Mouse (Mus musculus): Measurements from ENCODE around the gene Ghdc. TPM values are rescaled to one million over a fixed set of nuclear protein-coding genes. Genes with fewer than 3 reads are reported as not detected.

Gene Ghdc
- total and polyA plus RNA-seq, 2 experiments, result 7.1 to 17.0 TPM

DNA sequence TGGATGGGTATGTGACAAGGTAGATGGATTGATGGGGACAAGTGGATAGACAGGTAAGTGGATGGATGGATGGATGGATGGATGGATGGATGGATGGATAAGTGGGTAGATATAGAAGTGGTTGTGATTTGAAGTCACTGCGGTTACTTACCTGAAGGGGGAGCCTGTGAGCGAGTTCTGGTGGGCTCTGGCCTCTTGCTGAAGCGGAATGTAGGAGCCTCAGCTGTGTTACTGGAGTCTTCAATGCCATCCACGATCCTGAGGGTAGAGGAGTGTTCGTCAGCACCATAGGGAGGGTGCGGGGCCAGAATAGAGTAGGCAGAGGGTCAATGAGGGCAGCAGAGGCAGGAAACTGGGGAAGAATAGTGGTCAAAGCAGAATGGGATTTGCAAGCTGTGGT lies 25.7 kb downstream of the Ghdc start:
- WGBS, result 30% methylated on average over 6 of the region's 6 CpGs

DNA sequence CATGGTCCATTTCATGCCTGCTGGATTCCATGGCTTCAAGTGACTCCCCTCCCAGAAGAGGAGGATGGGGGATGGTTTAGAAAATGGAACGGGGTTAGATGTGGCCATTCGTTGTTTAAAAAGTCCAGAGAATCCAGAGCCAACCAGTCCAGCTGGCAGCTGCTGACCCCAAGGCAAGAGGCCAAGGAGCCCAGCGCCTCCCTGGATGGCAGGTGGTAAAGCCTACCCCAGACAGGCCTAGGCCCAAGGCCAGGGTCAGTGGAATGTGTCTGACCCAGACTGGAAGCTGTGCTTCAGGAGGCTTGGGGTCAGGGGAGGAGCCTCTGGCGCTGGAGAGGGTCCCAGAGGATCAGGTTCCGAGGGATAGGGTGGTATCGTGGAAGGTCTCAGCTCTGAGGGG lies 29.4 kb downstream of the Ghdc start:
- no peak overlapping the region for H3K27ac ChIP-seq (replicated peaks; ENCODE audit: insufficient read depth, low read depth, low read length)
- WGBS, result 65% methylated on average over 6 of the region's 6 CpGs
- TF ChIP-seq CTCF (IDR thresholded peaks at IDR 0.05; ENCODE audit: low read depth, low read length), result no peak
- TF ChIP-seq POLR2A (IDR thresholded peaks at IDR 0.05; ENCODE audit: extremely low read depth, insufficient read depth, low read length), result no peak
- H3K36me3 ChIP-seq (ENCODE audit: control insufficient read depth, insufficient read depth, low read length), result no peaks in the 10 kb centered on the region
- DNase-seq (ENCODE audit: extremely low read depth, low read depth, low spot score), result no peak
- H3K4me1 ChIP-seq (ENCODE audit: control insufficient read depth, insufficient read depth, low read length), result peaks cover 8% of the 10 kb centered on the region
- peaks cover 14% of the 10 kb centered on the region for H3K79me2 ChIP-seq (ENCODE audit: control insufficient read depth, insufficient read depth, low read length)
- no peak overlapping the region for H3K4me3 ChIP-seq (ENCODE audit: insufficient read depth, low read depth, low read length)
- H3K27me3 ChIP-seq (ENCODE audit: control insufficient read depth, insufficient read depth, low read length), result no peaks in the 10 kb centered on the region
- no peak overlapping the region for H3K9ac ChIP-seq (ENCODE audit: low read depth, low read length)

More for the DNA sequence above, 25.7 kb downstream of the Ghdc start:
- Histone ChIP-seq H3K27ac (replicated peaks; ENCODE audit: insufficient read depth, low read depth, low read length) (no peak overlapping the region), H3K4me3 (ENCODE audit: insufficient read depth, low read depth, low read length) (no peak overlapping the region), H3K79me2 (ENCODE audit: control insufficient read depth, insufficient read depth, low read length) (no peaks in the 10 kb centered on the region), H3K9ac (ENCODE audit: low read depth, low read length) (no peak overlapping the region), H3K36me3 (ENCODE audit: control insufficient read depth, insufficient read depth, low read length) (no peaks in the 10 kb centered on the region), H3K4me1 (ENCODE audit: control insufficient read depth, insufficient read depth, low read length) (0 out of 2 replicates have a peak, but pooled peaks cover 3% of the 10 kb centered on the region), H3K27me3 (ENCODE audit: control insufficient read depth, insufficient read depth, low read length) (no peaks in the 10 kb centered on the region)
- peak; percentile 21 for DNase-seq (ENCODE audit: extremely low read depth, low read depth, low spot score)
- TF ChIP-seq CTCF (IDR thresholded peaks at IDR 0.05; ENCODE audit: low read depth, low read length), result peak; percentile 71
- TF ChIP-seq POLR2A (IDR thresholded peaks at IDR 0.05; ENCODE audit: extremely low read depth, insufficient read depth, low read length), result no peak

DNA sequence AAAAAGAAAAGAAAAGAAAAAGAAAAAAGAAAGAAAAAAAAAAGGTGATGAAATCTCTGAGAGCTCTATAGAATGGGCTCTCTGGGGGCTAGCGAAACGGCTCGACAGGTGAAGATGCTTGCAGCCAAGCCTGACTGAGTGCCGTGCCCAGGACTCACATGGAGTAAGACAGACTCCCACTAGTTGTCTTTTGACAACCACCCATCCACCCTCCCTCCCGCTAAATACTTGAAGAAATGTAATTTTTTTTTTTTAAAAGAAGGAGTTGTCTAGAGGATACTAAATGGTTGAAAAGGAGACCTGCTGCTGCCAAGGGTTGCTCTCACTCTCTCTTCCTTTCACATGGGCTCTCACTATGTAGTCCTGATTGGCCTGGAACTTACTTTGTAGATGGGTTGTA lies 32.0 kb downstream of the Ghdc start:
- no peak overlapping the region for H3K4me3 ChIP-seq (ENCODE audit: insufficient read depth, low read depth, low read length)
- WGBS, result 28% methylated on average over 5 of the region's 5 CpGs
- DNase-seq (ENCODE audit: extremely low read depth, low read depth, low spot score), result no peak
- H3K27ac ChIP-seq (replicated peaks; ENCODE audit: insufficient read depth, low read depth, low read length), result no peak overlapping the region
- no peaks in the 10 kb centered on the region for H3K36me3 ChIP-seq (ENCODE audit: control insufficient read depth, insufficient read depth, low read length)
- peaks cover 18% of the 10 kb centered on the region for H3K4me1 ChIP-seq (ENCODE audit: control insufficient read depth, insufficient read depth, low read length)
- peaks cover 34% of the 10 kb centered on the region for H3K79me2 ChIP-seq (ENCODE audit: control insufficient read depth, insufficient read depth, low read length)
- H3K9ac ChIP-seq (ENCODE audit: low read depth, low read length), result no peak overlapping the region
- TF ChIP-seq CTCF (IDR thresholded peaks at IDR 0.05; ENCODE audit: low read depth, low read length) (no peak), POLR2A (IDR thresholded peaks at IDR 0.05; ENCODE audit: extremely low read depth, insufficient read depth, low read length) (no peak)
- H3K27me3 ChIP-seq (ENCODE audit: control insufficient read depth, insufficient read depth, low read length), result no peaks in the 10 kb centered on the region

DNA sequence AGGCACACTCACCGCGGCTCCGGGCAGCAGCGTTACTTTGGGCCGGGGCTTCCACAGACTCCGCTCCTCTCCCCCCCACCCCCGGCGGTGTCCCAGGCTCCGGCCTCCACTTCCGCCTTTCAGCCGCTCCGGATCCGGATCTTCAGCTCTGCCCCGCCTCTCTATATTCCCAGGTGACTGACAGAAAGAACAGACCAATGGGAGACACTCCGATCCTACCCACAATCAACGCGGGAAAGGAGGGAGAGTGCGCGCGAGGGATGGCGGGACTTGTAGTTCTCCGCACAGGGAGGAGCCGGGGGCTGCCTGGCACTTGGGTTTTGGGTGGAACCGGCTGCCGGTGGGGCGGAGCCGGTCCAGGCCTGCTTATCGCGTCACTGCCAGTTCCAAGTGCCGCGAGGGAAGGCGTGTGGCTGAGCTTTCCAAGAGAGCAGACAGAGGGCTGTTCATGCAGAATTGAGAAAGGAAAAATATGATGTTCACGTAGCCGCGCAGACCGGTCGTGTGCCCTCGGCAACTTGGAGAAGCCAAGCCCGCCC lies 32.6 kb downstream of the Ghdc start, which contains the start of gene Rab5c:
Gene Rab5c, minus strand, starts transcription at position 150 of the 539 bp plus-strand sequence.
- no peak for TF ChIP-seq CTCF (IDR thresholded peaks at IDR 0.05; ENCODE audit: low read depth, low read length)
- peak; percentile 42; the same call in 1 of the 2 replicates for TF ChIP-seq POLR2A (IDR thresholded peaks at IDR 0.05; ENCODE audit: extremely low read depth, insufficient read depth, low read length)
- WGBS, result under 1% methylated on average over 39 of the region's 39 CpGs
- peaks cover 18% of the 10 kb centered on the region for H3K4me1 ChIP-seq (ENCODE audit: control insufficient read depth, insufficient read depth, low read length)

DNA sequence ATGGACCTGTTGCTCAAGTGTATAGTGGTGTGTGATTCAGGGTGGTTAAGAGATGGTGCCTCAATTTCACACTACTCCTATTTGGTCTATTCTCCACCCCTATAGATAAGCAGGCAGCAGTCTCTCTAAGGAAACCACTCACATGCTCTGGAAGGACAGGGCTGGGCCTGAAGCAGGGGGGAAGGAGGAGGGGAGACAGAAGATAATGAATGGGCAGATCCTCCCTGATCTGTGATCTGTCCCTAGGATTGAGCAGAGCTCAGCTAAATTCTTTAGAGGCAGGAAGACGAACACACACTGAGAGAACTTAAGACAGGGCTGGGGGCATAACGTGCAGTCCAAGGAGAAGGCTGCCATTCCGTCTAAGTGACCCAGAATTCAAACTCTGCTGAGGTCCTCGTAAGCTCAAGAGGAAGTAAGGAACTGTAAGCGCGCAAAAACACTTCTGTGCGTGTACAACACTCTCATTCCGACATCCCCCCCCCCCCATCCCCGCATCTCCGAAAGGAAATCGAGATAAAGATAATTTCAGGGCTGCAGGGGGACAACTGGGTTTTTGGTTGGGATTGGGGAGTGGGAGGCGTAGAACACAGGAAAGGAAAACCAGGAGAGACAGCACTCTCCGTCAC lies 33.5 kb downstream of the Ghdc start:
- no peak for DNase-seq (ENCODE audit: extremely low read depth, low read depth, low spot score)
- Histone ChIP-seq H3K79me2 (ENCODE audit: control insufficient read depth, insufficient read depth, low read length) (peaks cover 47% of the 10 kb centered on the region), H3K27ac (replicated peaks; ENCODE audit: insufficient read depth, low read depth, low read length) (peak overlapping the region; percentile 83), H3K4me3 (ENCODE audit: insufficient read depth, low read depth, low read length) (peak overlapping the region; percentile 94), H3K27me3 (ENCODE audit: control insufficient read depth, insufficient read depth, low read length) (no peaks in the 10 kb centered on the region), H3K9ac (ENCODE audit: low read depth, low read length) (peak overlapping the region; percentile 96), H3K36me3 (ENCODE audit: control insufficient read depth, insufficient read depth, low read length) (peaks cover 2% of the 10 kb centered on the region; the same call in 1 of the 2 replicates), H3K4me1 (ENCODE audit: control insufficient read depth, insufficient read depth, low read length) (peaks cover 18% of the 10 kb centered on the region)
- 2% methylated on average over 13 of the region's 13 CpGs for WGBS
- TF ChIP-seq CTCF (IDR thresholded peaks at IDR 0.05; ENCODE audit: low read depth, low read length) (no peak), POLR2A (IDR thresholded peaks at IDR 0.05; ENCODE audit: extremely low read depth, insufficient read depth, low read length) (no peak)

More for the DNA sequence above, 32.6 kb downstream of the Ghdc start, which contains the start of gene Rab5c:
- peak; percentile 97 for DNase-seq (ENCODE audit: extremely low read depth, low read depth, low spot score)
- peak within 1 kb of the TSS; percentile 94 for H3K4me3 ChIP-seq (ENCODE audit: insufficient read depth, low read depth, low read length)
- 0 out of 2 replicates have a peak, but pooled peaks cover under 1% of the 10 kb centered on the region for H3K36me3 ChIP-seq (ENCODE audit: control insufficient read depth, insufficient read depth, low read length)
- H3K27me3 ChIP-seq (ENCODE audit: control insufficient read depth, insufficient read depth, low read length), result no peaks in the 10 kb centered on the region
- H3K9ac ChIP-seq (ENCODE audit: low read depth, low read length), result peak within 1 kb of the TSS; percentile 96
- H3K79me2 ChIP-seq (ENCODE audit: control insufficient read depth, insufficient read depth, low read length), result peaks cover 38% of the 10 kb centered on the region
- peak within 1 kb of the TSS; percentile 83 for H3K27ac ChIP-seq (replicated peaks; ENCODE audit: insufficient read depth, low read depth, low read length)

DNA sequence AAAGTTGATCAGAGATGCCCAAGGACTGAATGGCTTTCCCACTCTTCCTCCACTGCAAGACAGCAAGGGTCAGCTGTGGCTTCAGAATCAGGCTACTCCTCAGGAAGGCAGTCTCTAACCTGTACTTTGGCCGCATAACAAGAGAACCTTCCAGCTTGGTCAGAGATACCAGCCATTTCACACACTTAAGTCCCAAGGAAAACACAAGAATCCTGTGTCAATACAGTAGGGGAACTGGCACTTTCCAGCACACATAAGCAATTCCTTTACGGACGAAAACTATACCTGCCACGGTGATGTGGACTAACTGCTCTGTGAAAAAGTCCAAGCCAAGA lies 34.0 kb downstream of the Ghdc start:
- Histone ChIP-seq H3K27me3 (ENCODE audit: control insufficient read depth, insufficient read depth, low read length) (no peaks in the 10 kb centered on the region), H3K4me1 (ENCODE audit: control insufficient read depth, insufficient read depth, low read length) (peaks cover 18% of the 10 kb centered on the region), H3K27ac (replicated peaks; ENCODE audit: insufficient read depth, low read depth, low read length) (peak overlapping the region; percentile 20; the same call in 1 of the 2 replicates), H3K9ac (ENCODE audit: low read depth, low read length) (peak overlapping the region; percentile 8; the same call in 1 of the 2 replicates), H3K36me3 (ENCODE audit: control insufficient read depth, insufficient read depth, low read length) (peaks cover 2% of the 10 kb centered on the region; the same call in 1 of the 2 replicates), H3K4me3 (ENCODE audit: insufficient read depth, low read depth, low read length) (peak overlapping the region; percentile 94), H3K79me2 (ENCODE audit: control insufficient read depth, insufficient read depth, low read length) (peaks cover 52% of the 10 kb centered on the region)
- DNase-seq (ENCODE audit: extremely low read depth, low read depth, low spot score), result no peak
- TF ChIP-seq CTCF (IDR thresholded peaks at IDR 0.05; ENCODE audit: low read depth, low read length) (no peak), POLR2A (IDR thresholded peaks at IDR 0.05; ENCODE audit: extremely low read depth, insufficient read depth, low read length) (no peak)
- 34% methylated on average over 4 of the region's 4 CpGs for WGBS

Measured in liver, adult 2 months (tissue).